Comparison of ENCODE assay signal across 10 mouse cellular contexts in the genomic region with DNA sequence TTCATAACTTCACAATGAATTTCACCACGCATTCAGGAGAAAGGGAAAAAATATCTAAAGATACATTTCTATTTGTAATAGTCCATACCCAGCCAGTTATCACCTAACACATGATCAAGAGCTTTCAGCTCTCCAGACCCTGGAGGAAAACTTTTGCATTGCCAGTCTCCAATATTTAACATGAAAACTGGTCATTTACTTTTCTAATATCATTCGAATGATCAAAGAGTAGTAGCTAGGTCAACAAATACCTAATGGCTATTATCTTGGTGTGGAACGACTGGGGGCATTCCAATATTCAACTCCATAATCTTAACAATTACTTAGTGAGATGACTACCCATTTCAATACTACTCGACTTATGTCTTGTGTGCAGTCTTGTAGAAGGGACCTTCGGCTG. TPM values are rescaled to one million over a fixed set of nuclear protein-coding genes. Genes with fewer than 3 reads are reported as not detected.
A peak's percentile ranks its signal among the peaks of the same experiment; 100 is the strongest.
DNase-seq lines count a peak whose midpoint lies in the region; ATAC-seq and TF ChIP-seq lines count a peak whose summit lies in the region.
"Had no signal": no experiment of that assay in that cellular context is flagged by ENCODE, and none has a peak within 500 bp of the region (broad histone marks: within the 10 kb centered on the region; RNA-seq: fewer than 3 reads in every experiment).

No protein-coding gene starts in this region.

- H3K4me3 ChIP-seq in gastrocnemius, adult 2 months: peak overlapping the region; percentile 94
- peak overlapping the region; percentile 95 for H3K4me3 ChIP-seq in forebrain, embryonic 15.5 days
- peak overlapping the region; percentile 97 for H3K4me3 ChIP-seq in liver, embryonic 15.5 days (replicated peaks)

- peaks cover 30% of the 10 kb centered on the region for H3K4me1 ChIP-seq in forebrain, embryonic 15.5 days
- peaks cover 37% of the 10 kb centered on the region for H3K4me1 ChIP-seq in liver, embryonic 15.5 days (replicated peaks)

- H3K36me3 ChIP-seq in forebrain, embryonic 15.5 days: no peaks in the 10 kb centered on the region
- H3K36me3 ChIP-seq in liver, embryonic 15.5 days (replicated peaks): peaks cover 10% of the 10 kb centered on the region

- ATAC-seq in forebrain, embryonic 15.5 days (replicated peaks): no peak
- ATAC-seq in liver, embryonic 15.5 days (ENCODE audit: insufficient read depth): no peak

- intact Hi-C loops in gastrocnemius, adult 2 months (cut with DNase I): loop anchor here (10.0 kb wide), 1 partner anchor 363 kb away; no protein-coding TSS in a partner anchor
- intact Hi-C loops in left cerebral cortex, postnatal 36 days (cut with DNase I): no loop called here

- no peak for DNase-seq in gastrocnemius, adult 2 months
- no peak for DNase-seq in gastrocnemius, postnatal 25 days
- peak; percentile 28 for DNase-seq in A20 (ENCODE audit: low read depth, low spot score)
- DNase-seq in layer of hippocampus, postnatal 36 days: no peak
- DNase-seq in yolk sac, embryonic 10.5 days (ENCODE audit: low spot score): no peak
- DNase-seq in left cerebral cortex, postnatal 36 days (ENCODE audit: low spot score in 2 of 2): no peak
- DNase-seq: cerebellum, postnatal 36 days had no signal

- no peaks in the 10 kb centered on the region for H3K9me3 ChIP-seq in forebrain, embryonic 15.5 days
- H3K9me3 ChIP-seq in liver, embryonic 15.5 days (replicated peaks): no peaks in the 10 kb centered on the region

- H3K27ac ChIP-seq in gastrocnemius, adult 2 months: peak overlapping the region; percentile 100
- H3K27ac ChIP-seq in forebrain, embryonic 15.5 days (replicated peaks): no peak overlapping the region
- H3K27ac ChIP-seq in liver, embryonic 15.5 days (replicated peaks): peak overlapping the region; percentile 91

- H3K9ac ChIP-seq in forebrain, embryonic 15.5 days (replicated peaks): peak overlapping the region; percentile 89
- H3K9ac ChIP-seq in liver, embryonic 15.5 days: peak overlapping the region; percentile 87

- H3K27me3 ChIP-seq in forebrain, embryonic 15.5 days: no peaks in the 10 kb centered on the region
- no peaks in the 10 kb centered on the region for H3K27me3 ChIP-seq in liver, embryonic 15.5 days

- WGBS in forebrain, embryonic 15.5 days: 14% methylated on average over 5 of the region's 5 CpGs
- WGBS in liver, embryonic 15.5 days (ENCODE audit: insufficient replicate concordance): 7% methylated on average over 5 of the region's 5 CpGs

- TF ChIP-seq CTCF in gastrocnemius, adult 2 months (IDR thresholded peaks at IDR 0.05): no peak

- H3K4me2 ChIP-seq in forebrain, embryonic 15.5 days (replicated peaks): peak overlapping the region; percentile 69
- peak overlapping the region; percentile 95 for H3K4me2 ChIP-seq in liver, embryonic 15.5 days

RNA-seq across cellular contexts. Expression of a gene that starts 22.3 kb away (rescaled TPM):
- total RNA-seq in gastrocnemius, adult 2 months (2021): 10 to 100 TPM; 55.8 to 58.6 TPM
- total RNA-seq in gastrocnemius, postnatal 25 days (2021): 10 to 100 TPM; 33.2 to 62.1 TPM
- polyA plus RNA-seq in forebrain, embryonic 15.5 days (2015; fragmentation: Nextera tagmentation; extraction: Ambion mirVana): not detected in 2 replicates
- polyA plus RNA-seq in liver, embryonic 15.5 days (2015; fragmentation: Nextera tagmentation; extraction: Ambion mirVana): 0.09 TPM in 1 of 2 replicates, not detected in the other
- under 1 TPM; 0.30 to 0.51 TPM for total RNA-seq in layer of hippocampus, postnatal 36 days (2021)
- total RNA-seq in left cerebral cortex, postnatal 36 days (2021): 1 to 10 TPM; 1.3 to 1.8 TPM
- polyA plus RNA-seq: CD4-positive, CD25-positive, alpha-beta regulatory T cell, adult 4 months had no signal

RNA-seq across cellular contexts. Expression of a gene that starts 26.7 kb away (rescaled TPM):
- 100 to 1,000 TPM; 106 to 137 TPM for total RNA-seq in gastrocnemius, adult 2 months (2021)
- total RNA-seq in gastrocnemius, postnatal 25 days (2021): 100 to 1,000 TPM in 1 of 2 experiments, 10 to 100 TPM in 1; 67.1 to 121 TPM
- 165 and 181 TPM in 2 replicates for polyA plus RNA-seq in forebrain, embryonic 15.5 days (2015; fragmentation: Nextera tagmentation; extraction: Ambion mirVana)
- 38.4 and 43.8 TPM in 2 replicates for polyA plus RNA-seq in liver, embryonic 15.5 days (2015; fragmentation: Nextera tagmentation; extraction: Ambion mirVana)
- 10 to 100 TPM; 90.6 to 92.6 TPM for total RNA-seq in layer of hippocampus, postnatal 36 days (2021)
- 100 to 1,000 TPM; 112 to 114 TPM for total RNA-seq in left cerebral cortex, postnatal 36 days (2021)

Comparison
In these comparisons a context has a peak if more than half of its experiments do, and no peak if none do; other contexts are left out.
1. RNA of a gene that starts 22.3 kb away (total RNA-seq): 33.2 to 62.1 TPM in gastrocnemius, postnatal 25 days and 55.8 to 58.6 TPM in gastrocnemius, adult 2 months; 1.3 to 1.8 TPM in left cerebral cortex, postnatal 36 days and 0.30 to 0.51 TPM in layer of hippocampus, postnatal 36 days; every median in the first group is over 10 times any median in the second.
2. Peak in every context shown above with its lines, with median percentiles within 50 percentile points of each other: H3K4me3 ChIP-seq.